Mouse (Mus musculus) adrenal gland, postnatal 25 days (tissue): ENCODE measurements around the gene Klf13. TPM values are rescaled to one million over a fixed set of nuclear protein-coding genes. Genes with fewer than 3 reads are reported as not detected.

ENCODE experiments used
- DNase-seq: peaks from one replicate; pipeline ENCODE4 v3.0.0; 2021; ENCODE audit warnings: mixed read lengths
- total RNA-seq: library from RNA; stranded (reverse); gene quantifications from 2 replicates; pipeline ENCODE4 v1.2.3, GENCODE M21; 2021

Gene Klf13
- total RNA-seq, 1 experiment from 2014 or later: 93.8 TPM

- no peak for DNase-seq
These were observed 30.8 kb downstream of the Klf13 start for GRCm38 (mm10) chr7:63907778-63908495.

- no peak for DNase-seq
These were observed 33.1 kb downstream of the Klf13 start for GRCm38 (mm10) chr7:63905642-63906041.

- DNase-seq: no peak
These were observed 33.5 kb downstream of the Klf13 start for GRCm38 (mm10) chr7:63905190-63905589.

- no peak for DNase-seq
These were observed 34.9 kb downstream of the Klf13 start for GRCm38 (mm10) chr7:63903635-63904380.

GRCm38 (mm10) chr7:63902604-63903210 is 36.0 kb downstream of the Klf13 start:
- no peak for DNase-seq

GRCm38 (mm10) chr7:63901942-63902341 is 36.8 kb downstream of the Klf13 start:
- DNase-seq: no peak

- no peak for DNase-seq
These were observed 37.4 kb downstream of the Klf13 start for GRCm38 (mm10) chr7:63901346-63901745.

- DNase-seq: no peak
These were observed 38.3 kb downstream of the Klf13 start for GRCm38 (mm10) chr7:63900411-63900810.

- no peak for DNase-seq
These were observed 38.8 kb downstream of the Klf13 start for GRCm38 (mm10) chr7:63899925-63900324.

GRCm38 (mm10) chr7:63898201-63898600 is 40.5 kb downstream of the Klf13 start:
- DNase-seq: no peak

- DNase-seq: no peak
These were observed 41.1 kb downstream of the Klf13 start for GRCm38 (mm10) chr7:63897655-63898054.

GRCm38 (mm10) chr7:63896968-63897468 is 41.7 kb downstream of the Klf13 start:
- peak; percentile 88 for DNase-seq

- DNase-seq: no peak
These were observed 42.3 kb downstream of the Klf13 start for GRCm38 (mm10) chr7:63896276-63896967.

- DNase-seq: no peak
These were observed 43.5 kb downstream of the Klf13 start for GRCm38 (mm10) chr7:63895223-63895622.

GRCm38 (mm10) chr7:63894662-63895061 is 44.1 kb downstream of the Klf13 start:
- DNase-seq: no peak

- no peak for DNase-seq
These were observed 45.0 kb downstream of the Klf13 start for GRCm38 (mm10) chr7:63893729-63894128.

GRCm38 (mm10) chr7:63893201-63893600 is 45.5 kb downstream of the Klf13 start:
- no peak for DNase-seq

GRCm38 (mm10) chr7:63891488-63892075 is 47.1 kb downstream of the Klf13 start:
- no peak for DNase-seq

GRCm38 (mm10) chr7:63889116-63889975 is 49.4 kb downstream of the Klf13 start:
- DNase-seq: no peak

- no peak for DNase-seq
These were observed 50.0 kb downstream of the Klf13 start for GRCm38 (mm10) chr7:63888674-63889073.

- DNase-seq: no peak
These were observed 51.1 kb downstream of the Klf13 start for GRCm38 (mm10) chr7:63887602-63888123.
